Mouse (Mus musculus): Measurements from ENCODE around the gene Elmo1.

The Elmo1 gene

DNA sequence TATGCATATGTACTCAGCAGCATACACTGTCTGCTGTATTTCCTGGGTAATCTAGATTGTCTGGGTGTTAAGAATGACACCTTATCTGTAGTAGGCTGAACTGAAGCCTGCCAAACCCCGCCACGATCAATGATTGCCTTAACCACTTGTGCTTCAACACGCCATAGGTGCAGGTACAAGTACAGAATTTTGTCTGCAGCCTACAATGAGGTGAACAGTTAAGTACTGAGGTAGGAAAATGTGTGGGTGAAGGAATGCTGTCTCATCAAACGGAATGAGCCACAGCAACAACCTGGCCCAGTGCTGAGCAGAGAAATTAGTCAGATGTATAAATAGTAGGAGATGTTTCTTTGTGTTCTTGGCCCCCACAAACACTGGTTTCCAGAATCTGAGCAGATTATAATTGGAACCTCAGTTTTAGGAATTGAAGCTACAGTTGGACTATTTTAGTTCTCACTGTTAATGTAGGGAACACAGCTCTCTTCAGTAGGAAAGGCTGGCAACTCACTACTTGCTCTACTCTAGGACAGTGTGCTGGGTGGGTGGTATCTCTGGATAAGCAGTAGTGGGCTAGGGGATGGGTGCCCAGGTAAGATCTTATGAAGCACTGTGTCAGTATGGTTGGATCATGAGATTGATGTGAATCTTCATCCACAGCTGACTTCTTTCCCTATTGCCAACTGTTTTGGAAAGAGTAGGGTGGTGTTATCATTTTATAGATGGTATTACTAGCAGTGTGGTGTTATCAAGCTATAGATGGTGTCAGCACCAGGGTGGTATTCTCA, 4.7 kb downstream of the Elmo1 start:
- no peak for DNase-seq

GRCm38 (mm10) chr13:20097006-20097617, 6.7 kb downstream of the Elmo1 start:
- no peak for DNase-seq

DNA sequence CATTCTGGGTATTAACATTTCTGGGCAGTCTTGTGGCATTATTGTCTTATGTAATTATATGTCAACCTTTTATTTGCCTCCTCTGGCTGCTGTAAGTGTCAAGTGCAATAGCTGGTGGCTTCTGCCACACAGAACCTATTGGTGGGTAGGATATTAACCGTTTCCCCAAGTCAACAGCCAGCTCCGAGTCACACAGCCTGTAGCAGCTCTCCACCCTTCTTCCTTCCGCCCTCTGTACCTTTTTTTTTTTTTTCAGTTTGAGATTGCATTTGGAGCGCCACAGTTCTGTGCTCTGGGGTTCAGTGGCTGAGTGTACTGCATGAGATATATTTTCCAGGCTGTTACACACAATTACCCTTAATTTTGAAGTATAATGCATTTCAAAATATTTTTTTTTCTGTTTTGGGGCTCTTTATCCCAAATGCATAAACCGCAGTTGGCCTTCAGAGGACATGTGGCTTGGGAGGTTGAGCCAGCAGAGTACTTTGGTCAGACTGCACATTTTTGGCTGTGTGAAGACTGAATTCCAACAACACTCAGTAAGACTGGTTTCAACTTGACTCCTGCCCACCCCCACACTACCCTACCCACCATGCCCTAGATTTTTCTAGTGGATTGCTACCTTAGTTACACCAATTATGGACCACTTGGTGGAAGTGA, 7.7 kb downstream of the Elmo1 start:
- no peak for DNase-seq

DNA sequence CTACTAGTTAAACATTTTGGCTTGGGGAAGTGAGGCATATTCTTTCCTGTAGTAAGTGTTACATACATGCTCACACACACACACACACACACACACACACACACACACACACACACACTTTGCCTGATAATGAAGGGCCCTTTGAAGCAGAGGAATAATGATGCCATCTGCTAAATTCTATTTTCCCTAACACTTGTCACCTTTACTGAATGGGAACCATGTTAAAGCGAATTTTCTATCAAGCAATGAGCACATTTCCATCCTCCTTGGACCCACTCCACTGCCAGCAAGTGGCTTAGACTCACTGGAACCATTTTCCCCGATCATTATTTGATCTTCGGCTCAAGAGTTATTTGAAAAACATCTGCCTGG, 8.2 kb downstream of the Elmo1 start:
- DNase-seq = no peak

DNA sequence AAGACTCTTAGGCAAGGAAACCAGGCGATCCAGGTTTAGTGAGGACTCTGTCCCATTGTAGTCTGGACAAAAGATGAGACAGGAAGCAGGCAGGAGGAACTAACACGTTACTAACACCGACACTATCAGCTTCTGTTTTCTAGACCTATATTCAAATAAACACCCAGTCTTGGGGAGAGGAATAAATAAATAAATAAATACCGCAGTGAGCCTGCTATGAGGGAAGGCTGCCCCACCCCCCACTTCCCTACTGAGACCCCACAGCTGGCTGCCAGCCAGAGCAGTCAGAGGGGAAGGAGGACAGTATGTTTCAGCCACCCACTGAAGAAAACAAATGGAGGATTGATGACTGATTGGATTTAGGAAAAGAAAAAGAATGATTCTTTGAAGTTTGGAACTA, 9.2 kb downstream of the Elmo1 start:
- DNase-seq = no peak

- DNase-seq = no peak
Observed at GRCm38 (mm10) chr13:20100357-20100756, 10.0 kb downstream of the Elmo1 start.

- no peak for DNase-seq
Observed at GRCm38 (mm10) chr13:20101691-20102090, 11.3 kb downstream of the Elmo1 start.

DNA sequence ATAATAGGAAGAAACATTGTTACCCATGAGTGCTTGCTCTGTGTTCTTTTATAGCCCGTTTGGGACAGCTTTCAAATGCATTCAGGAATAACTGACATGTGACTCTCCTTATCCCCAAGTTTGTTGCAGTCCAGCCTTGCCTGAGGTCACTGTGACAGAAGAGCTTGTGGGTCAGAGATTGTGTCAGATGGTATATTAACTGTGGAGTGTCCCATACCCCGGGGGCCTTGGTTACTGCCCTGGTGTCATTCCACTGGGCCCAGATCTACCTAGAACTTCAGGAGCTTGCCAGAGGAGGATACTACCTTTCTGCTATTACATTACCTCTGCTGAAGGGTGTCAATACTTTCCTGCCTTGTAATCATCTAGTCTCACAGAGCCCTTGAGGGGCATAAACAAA, 14.4 kb downstream of the Elmo1 start:
- DNase-seq = no peak

DNA sequence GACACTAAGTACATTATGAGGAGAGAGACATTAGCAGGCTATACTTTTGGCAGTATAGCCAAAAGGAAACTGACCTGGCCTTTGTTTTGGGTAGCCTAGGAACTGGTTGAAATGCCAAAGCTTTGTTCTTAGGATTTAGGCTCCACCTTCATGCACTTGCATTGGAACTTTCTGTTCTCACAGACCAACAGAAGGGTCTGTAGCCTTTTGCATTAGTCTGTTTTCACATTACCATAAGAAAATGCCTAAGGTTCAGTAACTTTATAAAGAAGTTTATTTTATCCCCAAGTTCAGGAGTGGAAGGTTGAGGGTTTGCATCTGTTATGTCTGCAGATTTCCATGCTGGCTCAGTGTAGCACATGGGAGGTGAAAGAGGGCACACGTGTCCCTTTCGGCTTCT, 15.6 kb downstream of the Elmo1 start:
- DNase-seq = no peak

DNA sequence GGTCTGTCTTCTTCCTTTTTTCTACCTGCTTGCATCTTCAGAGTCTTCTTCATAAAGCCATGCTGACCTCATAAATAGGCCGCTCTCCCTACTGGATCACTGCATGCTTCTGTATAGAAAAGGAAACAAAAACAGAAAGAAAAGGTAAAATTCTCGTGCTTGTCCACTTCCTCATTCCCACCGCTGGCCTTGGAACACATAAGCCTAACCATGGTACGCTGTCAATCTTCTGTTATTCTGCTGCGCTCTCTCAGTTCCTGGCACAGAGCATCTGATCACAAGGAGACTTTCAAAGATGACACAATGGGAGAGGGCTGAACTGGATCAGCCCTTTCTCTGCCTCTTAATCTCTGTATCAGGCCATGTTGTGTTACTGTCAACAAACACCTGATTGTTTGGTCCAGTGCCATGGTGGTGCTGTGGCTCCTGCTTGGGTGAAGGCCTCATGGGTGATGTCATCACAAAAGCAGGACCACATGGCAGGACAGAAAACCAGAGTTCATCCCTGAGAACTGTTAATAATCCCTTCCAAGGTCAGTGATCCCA, 17.6 kb downstream of the Elmo1 start:
- DNase-seq = no peak

GRCm38 (mm10) chr13:20108956-20109355, 18.6 kb downstream of the Elmo1 start:
- DNase-seq = no peak

DNA sequence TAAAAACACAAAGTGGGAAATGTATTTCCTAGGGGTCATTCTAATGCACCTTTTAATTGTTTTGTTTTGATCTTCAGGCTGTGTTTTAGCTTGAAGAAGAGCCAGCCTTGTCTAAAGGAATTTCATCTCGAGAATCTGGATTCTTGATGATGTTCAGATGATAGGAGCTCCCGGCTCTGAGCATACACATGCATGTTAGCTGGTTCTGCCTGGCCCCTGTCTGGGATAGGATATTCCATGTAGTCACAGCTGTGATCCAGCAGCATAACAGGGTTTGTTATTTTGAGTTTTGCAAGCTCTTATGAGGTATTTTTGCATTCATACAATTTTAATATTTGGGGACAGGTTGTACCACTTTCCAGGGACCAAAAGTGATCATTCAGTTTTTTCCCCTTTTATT, 19.1 kb downstream of the Elmo1 start:
- DNase-seq = no peak

GRCm38 (mm10) chr13:20109987-20110680, 19.7 kb downstream of the Elmo1 start:
- DNase-seq = no peak

GRCm38 (mm10) chr13:20111256-20111800, 20.9 kb downstream of the Elmo1 start:
- DNase-seq = no peak

DNA sequence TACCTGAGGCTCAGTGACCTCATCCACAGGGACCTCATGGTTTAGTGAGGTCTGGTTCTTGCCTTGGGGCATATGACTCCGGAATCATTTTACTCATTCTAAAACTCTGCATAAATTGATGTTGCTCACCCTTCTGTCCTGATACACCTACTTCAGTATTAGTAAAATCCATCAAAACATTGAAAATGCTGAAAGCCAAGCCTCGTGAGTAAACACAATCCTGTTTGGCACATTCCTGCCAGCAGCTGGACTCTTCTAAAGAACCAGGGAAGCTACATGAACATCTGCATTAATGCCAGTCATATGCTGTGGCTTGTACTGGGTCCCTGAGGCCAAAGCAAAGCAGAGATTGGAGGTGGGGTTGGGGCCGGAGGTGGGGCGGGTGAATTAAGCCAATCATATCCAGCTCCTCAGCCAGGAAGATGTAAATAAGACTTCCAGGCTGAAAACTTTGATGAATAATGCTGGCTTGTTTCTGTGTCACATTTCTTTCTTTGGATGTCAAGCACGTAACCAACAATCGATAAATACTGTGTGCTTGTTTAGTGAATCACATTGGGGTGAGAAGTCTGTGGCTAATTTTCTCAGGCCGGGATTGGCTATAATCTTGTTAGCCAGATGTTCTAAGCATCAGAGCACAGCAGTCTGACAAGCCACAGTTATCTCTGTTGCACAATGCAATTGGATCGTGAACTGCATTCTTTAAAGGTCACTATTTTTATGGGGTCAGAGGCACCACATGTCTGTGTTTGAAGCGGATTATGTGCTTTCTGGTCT, 24.9 kb downstream of the Elmo1 start:
- no peak for DNase-seq

DNA sequence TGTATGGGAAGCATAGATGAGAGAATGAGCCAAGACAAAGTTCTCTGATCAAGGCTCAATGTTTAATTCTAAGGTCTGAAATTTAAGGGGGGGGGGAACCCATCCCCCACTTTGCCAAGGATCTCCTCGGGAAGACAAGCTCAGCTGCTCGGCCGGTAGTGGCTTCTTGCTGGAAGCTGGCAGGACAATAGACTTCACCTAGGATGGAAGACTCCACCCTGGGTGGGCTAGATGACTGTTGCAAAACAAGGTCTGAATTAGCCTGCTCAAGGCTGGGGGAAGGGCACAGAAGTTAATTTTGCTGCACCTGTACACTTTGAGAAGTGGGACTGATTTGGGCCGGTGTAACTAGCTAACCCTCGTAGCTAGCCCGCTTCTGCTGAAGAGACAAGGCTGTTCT, 25.6 kb downstream of the Elmo1 start:
- no peak for DNase-seq

GRCm38 (mm10) chr13:20116868-20117510, 26.6 kb downstream of the Elmo1 start:
- DNase-seq = no peak

- no peak for DNase-seq
Observed at GRCm38 (mm10) chr13:20117691-20118090, 27.3 kb downstream of the Elmo1 start.

- DNase-seq = no peak
Observed at GRCm38 (mm10) chr13:20118909-20119308, 28.5 kb downstream of the Elmo1 start.

GRCm38 (mm10) chr13:20120723-20121122, 30.3 kb downstream of the Elmo1 start:
- DNase-seq = no peak

DNA sequence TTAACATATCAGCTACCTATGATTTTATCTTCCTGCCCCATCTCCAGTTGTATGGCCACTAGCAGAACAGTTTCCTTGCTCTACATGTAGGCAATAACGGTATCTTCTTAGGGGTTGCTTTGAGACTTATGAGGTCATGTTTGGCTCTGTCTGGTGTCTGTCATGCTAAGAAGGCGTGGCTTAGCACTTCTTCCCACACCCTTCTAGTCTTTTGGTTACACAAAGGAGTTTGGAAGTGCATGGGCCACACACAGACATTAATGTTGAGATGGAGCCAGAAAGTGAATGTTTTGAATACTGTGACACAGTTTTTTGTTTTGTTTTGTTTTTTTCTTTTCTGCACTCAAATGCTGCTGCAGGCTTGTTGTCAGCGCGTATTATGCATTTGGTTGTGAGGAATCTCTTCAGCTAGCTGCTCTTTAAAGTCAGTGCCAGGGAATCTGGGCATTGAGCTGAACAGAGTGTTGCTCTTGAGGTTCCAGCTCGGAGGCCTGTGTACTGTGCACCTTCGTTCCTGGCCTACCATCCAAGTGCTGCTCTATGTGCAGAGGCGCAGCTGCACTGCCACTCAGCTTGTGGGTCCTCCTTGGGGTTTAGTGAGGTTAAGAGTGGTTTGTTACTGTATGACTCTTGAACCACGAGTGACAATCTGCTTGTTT, 31.1 kb downstream of the Elmo1 start:
- DNase-seq = no peak

All from cerebellum, adult 18-20 months (tissue).